8 mouse cellular contexts compared by ENCODE assay signal in genomic region chr10:79933145-79933679, GRCm38 (mm10). TPM values are rescaled to one million over a fixed set of nuclear protein-coding genes. Genes with fewer than 3 reads are reported as not detected.
A peak's percentile ranks its signal among the peaks of the same experiment; 100 is the strongest.
DNase-seq lines count a peak whose midpoint lies in the region; ATAC-seq and TF ChIP-seq lines count a peak whose summit lies in the region.

No protein-coding gene starts in this region.

- no peak for TF ChIP-seq EP300 in stomach, postnatal 0 days (optimal IDR thresholded peaks at IDR 0.05)

- H3K27ac ChIP-seq in gastrocnemius, adult 2 months: peak overlapping the region; percentile 77
- peak overlapping the region; percentile 43; the same call in 1 of the 2 replicates for H3K27ac ChIP-seq in limb, embryonic 14.5 days (replicated peaks; ENCODE audit: low read depth, low read length)
- peak overlapping the region; percentile 69 for H3K27ac ChIP-seq in stomach, postnatal 0 days (replicated peaks)

- H3K9me3 ChIP-seq in limb, embryonic 14.5 days (ENCODE audit: control insufficient read depth, low read length): no peaks in the 10 kb centered on the region
- no peaks in the 10 kb centered on the region for H3K9me3 ChIP-seq in stomach, postnatal 0 days (ENCODE audit: control insufficient read depth, low read length)

- no peak for ATAC-seq in limb, embryonic 14.5 days (ENCODE audit: low FRiP score, low read depth)
- ATAC-seq in stomach, postnatal 0 days (ENCODE audit: low FRiP score, low TSS enrichment): no peak

- peaks cover 39% of the 10 kb centered on the region for H3K4me1 ChIP-seq in limb, embryonic 14.5 days (ENCODE audit: control insufficient read depth, insufficient read depth, low read length)
- H3K4me1 ChIP-seq in stomach, postnatal 0 days (replicated peaks; ENCODE audit: control insufficient read depth, insufficient read depth): peaks cover 25% of the 10 kb centered on the region

- TF ChIP-seq CTCF in gastrocnemius, adult 2 months (IDR thresholded peaks at IDR 0.05): no peak
- no peak for TF ChIP-seq CTCF in stomach, postnatal 0 days (IDR thresholded peaks at IDR 0.05; ENCODE audit: low read depth)

- no peaks in the 10 kb centered on the region for H3K27me3 ChIP-seq in limb, embryonic 14.5 days (ENCODE audit: control insufficient read depth, insufficient read depth, low read length)
- H3K27me3 ChIP-seq in stomach, postnatal 0 days (ENCODE audit: control insufficient read depth, insufficient read depth, low read length): no peaks in the 10 kb centered on the region

- WGBS in limb, embryonic 14.5 days: 40% methylated on average over 9 of the region's 9 CpGs
- 47% methylated on average over 9 of the region's 9 CpGs for WGBS in stomach, postnatal 0 days

- intact Hi-C loops in gastrocnemius, adult 2 months (cut with DNase I): no loop called here

- H3K36me3 ChIP-seq in limb, embryonic 14.5 days (ENCODE audit: control insufficient read depth, insufficient read depth, low read length): peaks cover 52% of the 10 kb centered on the region
- H3K36me3 ChIP-seq in stomach, postnatal 0 days (ENCODE audit: control insufficient read depth, insufficient read depth, low read length): peaks cover 2% of the 10 kb centered on the region; the same call in 1 of the 2 replicates

- DNase-seq in gastrocnemius, adult 2 months: peak; percentile 52
- DNase-seq in gastrocnemius, adult 8-10 months (ENCODE audit: low spot score in 2 of 2): no peak
- DNase-seq in urinary bladder, postnatal 14 days (ENCODE audit: low spot score): peak; percentile 56
- DNase-seq in urinary bladder, postnatal 10 days (ENCODE audit: low spot score): no peak
- DNase-seq in limb, embryonic 14.5 days (ENCODE audit: low spot score): no peak
- DNase-seq in stomach, postnatal 0 days (ENCODE audit: low spot score): no peak
- DNase-seq in urinary bladder, postnatal 4 days (ENCODE audit: low spot score in 2 of 2): no peak
- DNase-seq in right cerebral cortex, postnatal 36 days (ENCODE audit: low spot score in 2 of 2): no peak

- H3K4me2 ChIP-seq in limb, embryonic 14.5 days (replicated peaks; ENCODE audit: low read depth, low read length, severe bottlenecking): no peak overlapping the region
- 0 out of 2 replicates have a peak overlapping the region, but pooled peaks have one; percentile 11 for H3K4me2 ChIP-seq in stomach, postnatal 0 days (replicated peaks; ENCODE audit: low read depth)

- H3K9ac ChIP-seq in limb, embryonic 14.5 days (ENCODE audit: low read depth, low read length, severe bottlenecking): no peak overlapping the region
- peak overlapping the region; percentile 4 for H3K9ac ChIP-seq in stomach, postnatal 0 days (ENCODE audit: low read length)

- no peak for TF ChIP-seq POLR2A in limb, embryonic 14.5 days (IDR thresholded peaks at IDR 0.05; ENCODE audit: borderline replicate concordance, extremely low read depth, insufficient read depth, insufficient read length)

- peak overlapping the region; percentile 1; the same call in 1 of the 2 replicates for H3K4me3 ChIP-seq in gastrocnemius, adult 2 months
- H3K4me3 ChIP-seq in limb, embryonic 14.5 days (replicated peaks; ENCODE audit: low read length): no peak overlapping the region
- no peak overlapping the region for H3K4me3 ChIP-seq in stomach, postnatal 0 days (ENCODE audit: low read depth, low read length)

RNA-seq across cellular contexts. Expression of gene Arid3a, which starts 6.4 kb away (rescaled TPM):
- 1 to 10 TPM; 1.8 to 2.1 TPM for total RNA-seq in gastrocnemius, adult 2 months (2021)
- total RNA-seq in gastrocnemius, adult 8-10 months (2022): 1 to 10 TPM; 1.5 to 2.3 (median 2.1) TPM
- 8.6 and 12.6 TPM in 2 replicates for polyA plus RNA-seq in limb, embryonic 14.5 days (2012; rRNA removed)
- 4.8 and 5.0 TPM in 2 replicates for polyA plus RNA-seq in limb, embryonic 14.5 days (2014; fragmentation: Nextera tagmentation; extraction: Ambion mirVana)
- 3.2 and 3.5 TPM in 2 replicates for polyA plus RNA-seq in stomach, postnatal 0 days (2015; fragmentation: Nextera tagmentation; extraction: Ambion mirVana)

RNA-seq across cellular contexts. Expression of gene R3hdm4, which starts 12.2 kb away (rescaled TPM):
- 100 to 1,000 TPM; 107 to 121 TPM for total RNA-seq in gastrocnemius, adult 2 months (2021)
- total RNA-seq in gastrocnemius, adult 8-10 months (2022): 100 to 1,000 TPM; 124 to 137 (median 129) TPM
- 158 and 219 TPM in 2 replicates for polyA plus RNA-seq in limb, embryonic 14.5 days (2012; rRNA removed)
- polyA plus RNA-seq in limb, embryonic 14.5 days (2014; fragmentation: Nextera tagmentation; extraction: Ambion mirVana): 141 and 152 TPM in 2 replicates
- 160 and 174 TPM in 2 replicates for polyA plus RNA-seq in stomach, postnatal 0 days (2015; fragmentation: Nextera tagmentation; extraction: Ambion mirVana)

RNA-seq across cellular contexts. Expression of gene Kiss1r, which starts 16.4 kb away (rescaled TPM):
- under 1 TPM; 0.17 to 0.23 TPM for total RNA-seq in gastrocnemius, adult 2 months (2021)
- total RNA-seq in gastrocnemius, adult 8-10 months (2022): under 1 TPM; 0.13 to 0.36 (median 0.22) TPM
- 2.5 and 2.8 TPM in 2 replicates for polyA plus RNA-seq in limb, embryonic 14.5 days (2012; rRNA removed)
- polyA plus RNA-seq in limb, embryonic 14.5 days (2014; fragmentation: Nextera tagmentation; extraction: Ambion mirVana): 0.17 and 0.26 TPM in 2 replicates
- 0.79 and 0.99 TPM in 2 replicates for polyA plus RNA-seq in stomach, postnatal 0 days (2015; fragmentation: Nextera tagmentation; extraction: Ambion mirVana)

RNA-seq across cellular contexts. Expression of gene Gm26602, which starts 22.6 kb away (rescaled TPM):
- total RNA-seq in gastrocnemius, adult 2 months (2021): not detected
- not detected for total RNA-seq in gastrocnemius, adult 8-10 months (2022)
- polyA plus RNA-seq in limb, embryonic 14.5 days (2012; rRNA removed): not detected in 2 replicates
- polyA plus RNA-seq in limb, embryonic 14.5 days (2014; fragmentation: Nextera tagmentation; extraction: Ambion mirVana): 6.6 TPM in 1 of 2 replicates, not detected in the other
- 8.9 and 18.0 TPM in 2 replicates for polyA plus RNA-seq in stomach, postnatal 0 days (2015; fragmentation: Nextera tagmentation; extraction: Ambion mirVana)

RNA-seq across cellular contexts. Expression of gene Med16, which starts 24.5 kb away (rescaled TPM):
- total RNA-seq in gastrocnemius, adult 2 months (2021): 10 to 100 TPM; 32.6 to 37.2 TPM
- total RNA-seq in gastrocnemius, adult 8-10 months (2022): 10 to 100 TPM; 30.8 to 37.1 (median 32.9) TPM
- polyA plus RNA-seq in limb, embryonic 14.5 days (2012; rRNA removed): 54.6 and 73.8 TPM in 2 replicates
- 33.4 and 38.3 TPM in 2 replicates for polyA plus RNA-seq in limb, embryonic 14.5 days (2014; fragmentation: Nextera tagmentation; extraction: Ambion mirVana)
- 25.6 and 29.7 TPM in 2 replicates for polyA plus RNA-seq in stomach, postnatal 0 days (2015; fragmentation: Nextera tagmentation; extraction: Ambion mirVana)

Comparison
In these comparisons a context has a peak if more than half of its experiments do, and no peak if none do; other contexts are left out.
1. DNase-seq: peak in gastrocnemius, adult 2 months (single experiment) and urinary bladder, postnatal 14 days (single experiment); none in gastrocnemius, adult 8-10 months (0 of 2), urinary bladder, postnatal 10 days (single experiment), limb, embryonic 14.5 days (single experiment), stomach, postnatal 0 days (single experiment), urinary bladder, postnatal 4 days (0 of 2) and right cerebral cortex, postnatal 36 days (0 of 2).
2. Peak in every context shown above with its lines, with median percentiles within 50 percentile points of each other: H3K27ac ChIP-seq.